Mouse (Mus musculus): ENCODE results near the gene Sec14l1. TPM values are rescaled to one million over a fixed set of nuclear protein-coding genes. Genes with fewer than 3 reads are reported as not detected.

The Sec14l1 gene
- polyA plus RNA-seq, 1 experiment from 2014 or later: 47.8 TPM

DNA sequence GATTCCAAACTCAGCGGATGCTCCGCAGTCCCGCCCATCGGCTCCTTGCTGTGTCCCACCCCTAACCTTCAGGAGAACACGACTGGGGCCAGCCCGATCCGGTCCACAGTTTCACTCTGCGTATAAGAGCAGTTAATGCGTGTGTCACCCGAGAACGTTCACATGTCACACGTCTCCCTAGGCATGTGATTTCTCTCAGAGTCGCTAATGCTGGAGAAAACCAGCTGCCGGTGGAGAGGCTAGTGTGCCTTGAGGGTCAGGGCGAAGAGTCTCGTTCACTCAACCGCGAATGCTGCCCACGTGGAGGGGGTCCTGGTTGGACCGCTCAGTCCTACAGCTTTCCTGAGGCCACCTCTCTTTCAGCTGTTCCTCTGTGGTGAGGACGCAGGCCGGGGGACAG, 23.1 kb upstream of the Sec14l1 start:
- peaks cover 40% of the 10 kb centered on the region for H3K4me1 ChIP-seq
- no peaks in the 10 kb centered on the region for H3K36me3 ChIP-seq
- DNase-seq (ENCODE audit: low spot score): peak; percentile 50
- 10% methylated on average over 22 of the region's 22 CpGs for WGBS
- H3K9me3 ChIP-seq (replicated peaks): no peaks in the 10 kb centered on the region
- H3K27me3 ChIP-seq (ENCODE audit: low read depth, poor library complexity, severe bottlenecking): peaks cover 12% of the 10 kb centered on the region; the same call in 1 of the 2 replicates
- peak overlapping the region; percentile 36 for H3K4me3 ChIP-seq
- peak overlapping the region; percentile 80 for H3K27ac ChIP-seq

DNA sequence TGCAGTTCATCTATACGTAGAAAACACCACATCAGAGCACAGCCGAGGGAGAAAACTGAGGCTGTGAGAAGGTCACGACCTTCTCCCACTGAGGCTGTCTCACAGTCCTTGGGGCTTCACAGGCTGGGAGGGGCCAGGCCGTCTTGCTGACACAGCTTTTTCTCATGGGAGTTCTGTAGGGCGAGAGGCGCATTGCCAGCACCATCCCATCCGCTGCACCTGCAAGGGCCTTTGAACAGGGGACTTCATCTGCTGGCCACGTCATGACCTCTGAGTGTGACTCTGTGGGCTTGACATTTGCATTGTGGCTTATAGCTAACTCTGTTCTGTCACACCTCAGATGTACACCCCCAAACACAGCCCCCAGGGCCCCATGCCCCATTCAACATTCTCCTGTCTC, 22.3 kb upstream of the Sec14l1 start:
- H3K9me3 ChIP-seq (replicated peaks): no peaks in the 10 kb centered on the region
- H3K4me3 ChIP-seq: no peak overlapping the region
- DNase-seq (ENCODE audit: low spot score): peak; percentile 32
- H3K27ac ChIP-seq: 0 out of 2 replicates have a peak overlapping the region, but pooled peaks have one; percentile 0
- H3K4me1 ChIP-seq: peaks cover 42% of the 10 kb centered on the region
- H3K36me3 ChIP-seq: no peaks in the 10 kb centered on the region
- peaks cover 12% of the 10 kb centered on the region; the same call in 1 of the 2 replicates for H3K27me3 ChIP-seq (ENCODE audit: low read depth, poor library complexity, severe bottlenecking)
- 28% methylated on average over 8 of the region's 8 CpGs for WGBS

- DNase-seq (ENCODE audit: low spot score): no peak
- WGBS: 76% methylated on average over 5 of the region's 5 CpGs
- peaks cover 48% of the 10 kb centered on the region for H3K4me1 ChIP-seq
- peaks cover 12% of the 10 kb centered on the region; the same call in 1 of the 2 replicates for H3K27me3 ChIP-seq (ENCODE audit: low read depth, poor library complexity, severe bottlenecking)
- H3K27ac ChIP-seq: peak overlapping the region; percentile 38; the same call in 1 of the 2 replicates
- no peak overlapping the region for H3K4me3 ChIP-seq
- no peaks in the 10 kb centered on the region for H3K9me3 ChIP-seq (replicated peaks)
- no peaks in the 10 kb centered on the region for H3K36me3 ChIP-seq
These were observed 20.9 kb upstream of the Sec14l1 start for GRCm38 (mm10) chr11:117093900-117094552.

GRCm38 (mm10) chr11:117094646-117095045, 20.3 kb upstream of the Sec14l1 start:
- Histone ChIP-seq H3K4me1 (peaks cover 46% of the 10 kb centered on the region), H3K27ac (no peak overlapping the region), H3K9me3 (replicated peaks) (no peaks in the 10 kb centered on the region), H3K27me3 (ENCODE audit: low read depth, poor library complexity, severe bottlenecking) (peaks cover 12% of the 10 kb centered on the region; the same call in 1 of the 2 replicates), H3K36me3 (no peaks in the 10 kb centered on the region), H3K4me3 (no peak overlapping the region)
- DNase-seq (ENCODE audit: low spot score): no peak
- WGBS: 89% methylated on average over 9 of the region's 9 CpGs

- Histone ChIP-seq H3K27me3 (ENCODE audit: low read depth, poor library complexity, severe bottlenecking) (peaks cover 12% of the 10 kb centered on the region; the same call in 1 of the 2 replicates), H3K27ac (peak overlapping the region; percentile 51), H3K36me3 (no peaks in the 10 kb centered on the region), H3K9me3 (replicated peaks) (no peaks in the 10 kb centered on the region), H3K4me3 (no peak overlapping the region), H3K4me1 (peaks cover 35% of the 10 kb centered on the region)
- 84% methylated on average over 9 of the region's 9 CpGs for WGBS
- no peak for DNase-seq (ENCODE audit: low spot score)
These were observed 17.9 kb upstream of the Sec14l1 start for GRCm38 (mm10) chr11:117097021-117097420.

DNA sequence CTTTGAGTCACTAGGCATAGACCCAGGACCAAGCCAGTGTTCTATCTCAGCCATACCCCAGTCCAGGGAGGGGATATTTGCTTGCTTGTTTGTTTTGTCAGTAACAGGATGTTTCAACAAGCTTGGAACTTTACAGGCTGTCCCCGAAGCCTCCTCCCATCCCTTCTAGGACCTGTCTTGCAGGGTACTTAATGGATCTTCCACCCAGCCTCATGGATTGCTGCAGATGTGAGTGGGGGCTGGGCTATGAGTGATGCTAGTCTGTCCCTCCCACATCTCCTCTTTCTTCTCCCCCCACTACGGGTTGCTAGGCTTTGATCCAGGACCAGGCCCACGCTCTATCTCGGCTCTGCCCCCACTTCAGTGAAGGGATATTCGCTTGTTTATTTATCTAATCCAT, 16.8 kb upstream of the Sec14l1 start:
- Histone ChIP-seq H3K27me3 (ENCODE audit: low read depth, poor library complexity, severe bottlenecking) (peaks cover 6% of the 10 kb centered on the region; the same call in 1 of the 2 replicates), H3K9me3 (replicated peaks) (no peaks in the 10 kb centered on the region), H3K36me3 (no peaks in the 10 kb centered on the region), H3K27ac (peak overlapping the region; percentile 43; the same call in 1 of the 2 replicates), H3K4me1 (peaks cover 24% of the 10 kb centered on the region), H3K4me3 (no peak overlapping the region)
- 28% methylated on average over 5 of the region's 5 CpGs for WGBS
- no peak for DNase-seq (ENCODE audit: low spot score)

- peak overlapping the region; percentile 43 for H3K27ac ChIP-seq
- H3K27me3 ChIP-seq (ENCODE audit: low read depth, poor library complexity, severe bottlenecking): no peaks in the 10 kb centered on the region
- peaks cover 24% of the 10 kb centered on the region for H3K4me1 ChIP-seq
- H3K4me3 ChIP-seq: no peak overlapping the region
- DNase-seq (ENCODE audit: low spot score): no peak
- no peaks in the 10 kb centered on the region for H3K9me3 ChIP-seq (replicated peaks)
- WGBS: 79% methylated on average over 3 of the region's 3 CpGs
- H3K36me3 ChIP-seq: no peaks in the 10 kb centered on the region
These were observed 16.2 kb upstream of the Sec14l1 start for GRCm38 (mm10) chr11:117098784-117099183.

GRCm38 (mm10) chr11:117099372-117099771, 15.6 kb upstream of the Sec14l1 start:
- Histone ChIP-seq H3K27me3 (ENCODE audit: low read depth, poor library complexity, severe bottlenecking) (no peaks in the 10 kb centered on the region), H3K9me3 (replicated peaks) (no peaks in the 10 kb centered on the region), H3K36me3 (no peaks in the 10 kb centered on the region), H3K27ac (peak overlapping the region; percentile 43; the same call in 1 of the 2 replicates), H3K4me1 (peaks cover 21% of the 10 kb centered on the region), H3K4me3 (no peak overlapping the region)
- DNase-seq (ENCODE audit: low spot score): no peak
- 56% methylated on average over 2 of the region's 2 CpGs for WGBS

DNA sequence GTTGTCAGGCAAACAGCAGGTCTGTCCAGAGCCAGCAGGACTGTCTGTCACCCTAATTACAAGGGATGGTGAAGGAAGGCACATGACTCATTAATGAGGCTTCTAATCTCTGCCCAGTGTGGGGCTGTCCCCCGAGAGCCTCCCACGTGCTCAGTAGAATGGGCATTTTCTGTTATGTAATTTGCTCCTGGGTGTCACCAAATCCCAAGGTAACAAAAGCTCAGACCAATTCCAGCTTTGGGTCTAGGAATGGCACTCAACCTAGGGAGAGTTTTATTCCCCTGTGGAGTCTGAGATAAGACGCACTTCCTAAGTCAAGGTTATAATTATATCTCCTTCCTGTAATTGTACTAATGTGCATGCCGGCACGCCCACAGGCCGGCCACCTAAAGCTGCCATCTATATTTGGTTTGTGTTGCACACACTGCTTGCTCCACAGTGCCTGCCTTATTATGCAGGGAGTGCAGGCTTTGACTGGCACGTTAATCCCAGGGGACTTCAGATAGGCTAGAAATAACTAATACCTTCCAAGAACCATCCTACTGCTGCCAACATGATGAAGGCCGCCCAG, 13.5 kb upstream of the Sec14l1 start:
- Histone ChIP-seq H3K9me3 (replicated peaks) (no peaks in the 10 kb centered on the region), H3K36me3 (no peaks in the 10 kb centered on the region), H3K27me3 (ENCODE audit: low read depth, poor library complexity, severe bottlenecking) (no peaks in the 10 kb centered on the region), H3K27ac (0 out of 2 replicates have a peak overlapping the region, but pooled peaks have one; percentile 11), H3K4me3 (no peak overlapping the region), H3K4me1 (peaks cover 37% of the 10 kb centered on the region)
- DNase-seq (ENCODE audit: low spot score): no peak
- 74% methylated on average over 8 of the region's 8 CpGs for WGBS

GRCm38 (mm10) chr11:117101925-117102717, 12.8 kb upstream of the Sec14l1 start:
- Histone ChIP-seq H3K4me3 (no peak overlapping the region), H3K36me3 (no peaks in the 10 kb centered on the region), H3K9me3 (replicated peaks) (no peaks in the 10 kb centered on the region), H3K4me1 (peaks cover 44% of the 10 kb centered on the region), H3K27ac (0 out of 2 replicates have a peak overlapping the region, but pooled peaks have one; percentile 11), H3K27me3 (ENCODE audit: low read depth, poor library complexity, severe bottlenecking) (no peaks in the 10 kb centered on the region)
- DNase-seq (ENCODE audit: low spot score): no peak
- WGBS: 84% methylated on average over 14 of the region's 14 CpGs

GRCm38 (mm10) chr11:117103523-117103922, 11.4 kb upstream of the Sec14l1 start:
- Histone ChIP-seq H3K4me1 (peaks cover 34% of the 10 kb centered on the region), H3K27me3 (ENCODE audit: low read depth, poor library complexity, severe bottlenecking) (no peaks in the 10 kb centered on the region), H3K27ac (no peak overlapping the region), H3K36me3 (no peaks in the 10 kb centered on the region), H3K4me3 (no peak overlapping the region), H3K9me3 (replicated peaks) (no peaks in the 10 kb centered on the region)
- WGBS: 87% methylated on average over 10 of the region's 10 CpGs
- DNase-seq (ENCODE audit: low spot score): no peak

GRCm38 (mm10) chr11:117104044-117104757, 10.8 kb upstream of the Sec14l1 start:
- WGBS: 91% methylated on average over 10 of the region's 10 CpGs
- Histone ChIP-seq H3K36me3 (no peaks in the 10 kb centered on the region), H3K4me3 (no peak overlapping the region), H3K27me3 (ENCODE audit: low read depth, poor library complexity, severe bottlenecking) (no peaks in the 10 kb centered on the region), H3K9me3 (replicated peaks) (no peaks in the 10 kb centered on the region), H3K4me1 (peaks cover 34% of the 10 kb centered on the region), H3K27ac (0 out of 2 replicates have a peak overlapping the region, but pooled peaks have one; percentile 70)
- no peak for DNase-seq (ENCODE audit: low spot score)
